Mouse (Mus musculus): Measurements from ENCODE around the gene Pax6. TPM values are rescaled to one million over a fixed set of nuclear protein-coding genes. Genes with fewer than 3 reads are reported as not detected.

The Pax6 gene
- total and polyA plus RNA-seq, 3 experiments: 37.9 to 117 (median 71.0) TPM

DNA sequence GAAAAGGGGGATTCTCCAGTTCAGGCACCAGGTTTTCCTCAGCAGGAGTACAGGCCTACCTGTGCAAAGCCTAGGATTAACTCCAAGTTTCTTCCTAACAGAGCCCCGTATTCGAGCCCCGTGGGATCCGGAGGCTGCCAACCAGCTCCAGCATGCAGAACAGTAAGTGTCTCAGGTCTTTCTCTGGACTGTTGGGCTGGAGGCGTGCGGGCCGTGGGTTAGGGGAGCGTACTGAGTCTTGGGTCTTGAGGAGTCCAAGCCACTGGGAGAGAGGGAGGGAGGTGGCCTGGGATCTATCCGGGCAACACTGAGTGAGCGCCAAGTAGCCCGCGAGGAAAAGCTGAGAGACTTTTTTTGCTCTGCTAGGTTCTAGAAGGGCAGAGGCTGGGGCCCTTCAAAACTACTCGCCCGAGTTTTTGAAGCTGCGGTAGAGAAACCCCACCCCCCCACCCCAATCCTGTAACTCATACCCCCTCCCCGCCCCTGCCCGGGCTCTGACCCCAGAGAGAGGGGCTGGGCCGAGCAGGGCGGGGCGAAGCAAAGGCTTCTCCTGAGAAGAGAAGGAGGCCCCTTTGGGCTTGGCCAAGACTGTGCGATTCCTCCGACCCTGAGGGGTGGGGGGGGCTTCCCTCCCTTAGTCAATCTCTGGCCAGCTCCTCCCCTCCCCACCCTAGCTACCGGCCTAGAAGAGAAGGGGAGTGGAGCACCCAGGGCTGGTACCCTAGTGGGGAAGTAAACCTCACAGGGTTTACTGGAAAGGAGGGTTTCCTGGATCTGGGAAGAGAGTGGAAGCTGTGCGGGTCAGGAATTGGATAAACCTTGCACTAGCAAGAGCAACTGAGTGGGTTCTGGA is 11.7 kb downstream of the Pax6 start:
- H3K36me3 ChIP-seq (replicated peaks): peaks cover 45% of the 10 kb centered on the region
- no peaks in the 10 kb centered on the region for H3K27me3 ChIP-seq (ENCODE audit: insufficient read depth, low read length)
- H3K9me3 ChIP-seq (replicated peaks): no peaks in the 10 kb centered on the region
- ATAC-seq (ENCODE audit: extremely low read depth, insufficient number of reproducible peaks, low FRiP score, poor library complexity, severe bottlenecking) (peak; percentile 24; the same call in 1 of the 2 replicates), DNase-seq (ENCODE audit: low spot score) (peak; percentile 73)
- peak overlapping the region; percentile 65; the same call in 1 of the 2 replicates for H3K4me3 ChIP-seq (ENCODE audit: low read depth, low read length)
- TF ChIP-seq CTCF (IDR thresholded peaks at IDR 0.05; ENCODE audit: low read depth, low read length) (no peak), TAL1 (conservative IDR thresholded peaks at IDR 0.05; ENCODE audit: low read depth, low read length) (no peak), GATA1 (IDR thresholded peaks at IDR 0.05; ENCODE audit: borderline replicate concordance, low read length) (no peak), GATA2 (IDR thresholded peaks at IDR 0.05; ENCODE audit: borderline replicate concordance, low read depth, low read length) (no peak), POLR2AphosphoS5 (IDR thresholded peaks at IDR 0.05; ENCODE audit: insufficient replicate concordance, low read depth, low read length) (no peak)
- peaks cover 62% of the 10 kb centered on the region for H3K4me1 ChIP-seq (ENCODE audit: insufficient read depth, low read depth, low read length)

DNA sequence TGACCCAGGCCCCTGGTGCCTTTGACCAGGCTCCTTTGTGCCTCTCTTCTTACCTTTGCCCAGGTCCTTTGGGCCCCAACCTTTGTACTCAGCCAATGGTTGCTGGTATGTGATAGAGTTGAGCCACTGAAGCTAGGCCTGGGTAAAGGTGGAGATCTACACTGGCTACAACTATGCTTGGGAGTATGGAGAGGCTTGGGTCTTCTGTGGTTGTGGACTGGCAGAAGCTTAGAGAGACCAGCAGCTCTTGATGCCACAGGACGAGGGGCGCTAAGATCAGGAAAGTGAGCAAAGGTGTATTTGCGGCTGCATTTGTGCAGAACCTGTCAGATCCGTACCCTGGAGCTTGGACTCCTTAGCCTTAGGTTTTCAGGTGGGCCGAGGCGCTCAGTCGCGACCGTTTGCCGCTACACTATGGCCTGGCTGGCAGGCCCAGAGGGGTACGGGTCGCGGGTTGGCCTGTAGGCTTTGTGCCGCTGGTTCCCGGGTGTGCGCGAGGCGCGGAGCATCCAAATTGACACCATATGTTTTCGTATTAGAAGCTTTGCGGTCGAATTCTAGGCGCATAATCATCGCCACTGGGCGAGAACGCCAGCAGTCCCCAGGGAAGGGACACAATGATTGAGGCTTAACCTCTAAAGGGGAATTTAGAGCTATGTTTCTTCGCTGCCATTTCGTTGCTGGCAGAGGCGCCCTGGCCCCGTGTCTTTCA is 12.5 kb downstream of the Pax6 start:
- H3K9me3 ChIP-seq (replicated peaks): no peaks in the 10 kb centered on the region
- ATAC-seq (ENCODE audit: extremely low read depth, insufficient number of reproducible peaks, low FRiP score, poor library complexity, severe bottlenecking) (no peak), DNase-seq (ENCODE audit: low spot score) (no peak)
- H3K36me3 ChIP-seq (replicated peaks): peaks cover 53% of the 10 kb centered on the region
- H3K4me3 ChIP-seq (ENCODE audit: low read depth, low read length): peak overlapping the region; percentile 65; the same call in 1 of the 2 replicates
- no peaks in the 10 kb centered on the region for H3K27me3 ChIP-seq (ENCODE audit: insufficient read depth, low read length)
- peaks cover 62% of the 10 kb centered on the region for H3K4me1 ChIP-seq (ENCODE audit: insufficient read depth, low read depth, low read length)
- TF ChIP-seq POLR2AphosphoS5 (IDR thresholded peaks at IDR 0.05; ENCODE audit: insufficient replicate concordance, low read depth, low read length): no peak
- TF ChIP-seq CTCF (IDR thresholded peaks at IDR 0.05; ENCODE audit: low read depth, low read length): no peak
- no peak for TF ChIP-seq GATA2 (IDR thresholded peaks at IDR 0.05; ENCODE audit: borderline replicate concordance, low read depth, low read length)
- no peak for TF ChIP-seq GATA1 (IDR thresholded peaks at IDR 0.05; ENCODE audit: borderline replicate concordance, low read length)
- no peak for TF ChIP-seq TAL1 (conservative IDR thresholded peaks at IDR 0.05; ENCODE audit: low read depth, low read length)

DNA sequence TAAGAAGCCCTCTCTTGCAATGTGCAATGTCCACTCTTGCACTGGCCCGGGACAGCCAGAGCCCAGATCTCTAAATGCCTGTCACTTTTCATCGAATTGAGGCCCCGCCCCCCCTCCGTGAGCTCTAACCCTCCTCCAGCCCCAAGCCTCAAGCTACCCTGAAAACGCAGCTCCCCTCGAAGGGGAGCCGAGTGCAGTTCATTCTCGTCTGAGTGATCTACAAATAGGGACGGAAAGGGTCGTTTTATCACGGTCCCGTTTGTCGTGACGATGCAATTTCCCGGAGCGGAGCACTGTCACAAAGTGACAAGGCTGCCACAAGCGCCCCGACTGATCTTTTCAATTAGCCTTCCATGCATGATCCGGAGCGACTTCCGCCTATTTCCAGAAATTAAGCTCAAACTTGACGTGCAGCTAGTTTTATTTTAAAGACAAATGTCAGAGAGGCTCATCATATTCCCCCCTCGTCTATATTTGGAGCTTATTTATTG is 13.4 kb downstream of the Pax6 start:
- peak overlapping the region; percentile 65; the same call in 1 of the 2 replicates for H3K4me3 ChIP-seq (ENCODE audit: low read depth, low read length)

DNA sequence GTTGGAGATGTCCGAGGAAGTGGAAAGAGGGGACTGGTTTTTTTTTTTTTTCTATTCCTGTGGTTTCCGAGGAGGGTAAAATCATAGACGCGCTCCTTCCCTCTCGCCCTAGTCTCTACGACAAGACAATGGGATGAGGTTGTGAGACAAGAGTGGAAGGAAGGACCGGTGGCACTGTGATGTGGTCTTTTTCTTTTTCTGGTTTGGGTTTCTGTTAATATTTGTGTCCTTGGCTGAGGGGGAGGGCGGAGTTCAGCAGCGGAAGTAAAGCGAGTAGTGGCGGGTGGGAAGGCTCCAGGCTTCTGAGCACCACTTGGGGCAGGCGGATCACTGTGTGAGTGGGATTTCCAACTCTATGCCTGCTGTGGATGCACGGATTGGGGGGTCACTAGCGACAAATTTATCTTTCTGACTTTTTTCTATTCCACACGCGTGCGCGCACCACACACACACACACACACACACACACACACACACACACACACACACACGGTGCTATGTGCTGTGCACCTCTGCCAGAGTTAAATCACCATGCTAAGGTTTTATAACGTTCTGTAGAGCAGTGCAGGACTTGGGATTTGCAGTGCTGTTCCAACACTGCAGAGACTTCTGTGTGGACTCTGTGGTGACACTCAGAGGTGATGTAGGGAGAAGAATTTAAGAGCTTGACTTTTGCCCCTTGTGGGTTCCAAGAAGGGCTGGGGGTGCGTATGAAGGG is 14.1 kb downstream of the Pax6 start:
- Histone ChIP-seq H3K9me3 (replicated peaks) (no peaks in the 10 kb centered on the region), H3K4me1 (ENCODE audit: insufficient read depth, low read depth, low read length) (peaks cover 69% of the 10 kb centered on the region), H3K36me3 (replicated peaks) (peaks cover 69% of the 10 kb centered on the region), H3K27me3 (ENCODE audit: insufficient read depth, low read length) (no peaks in the 10 kb centered on the region), H3K4me3 (ENCODE audit: low read depth, low read length) (peak overlapping the region; percentile 65; the same call in 1 of the 2 replicates)
- peak; percentile 73 for DNase-seq (ENCODE audit: low spot score)
- peak; percentile 26; the same call in 1 of the 2 replicates for ATAC-seq (ENCODE audit: extremely low read depth, insufficient number of reproducible peaks, low FRiP score, poor library complexity, severe bottlenecking)
- TF ChIP-seq GATA1 (IDR thresholded peaks at IDR 0.05; ENCODE audit: borderline replicate concordance, low read length): no peak
- TF ChIP-seq CTCF (IDR thresholded peaks at IDR 0.05; ENCODE audit: low read depth, low read length): no peak
- no peak for TF ChIP-seq TAL1 (conservative IDR thresholded peaks at IDR 0.05; ENCODE audit: low read depth, low read length)
- no peak for TF ChIP-seq POLR2AphosphoS5 (IDR thresholded peaks at IDR 0.05; ENCODE audit: insufficient replicate concordance, low read depth, low read length)
- TF ChIP-seq GATA2 (IDR thresholded peaks at IDR 0.05; ENCODE audit: borderline replicate concordance, low read depth, low read length): no peak

More for the DNA sequence above, 13.4 kb downstream of the Pax6 start:
- DNase-seq (ENCODE audit: low spot score): peak; percentile 54
- peak; percentile 41 for ATAC-seq (ENCODE audit: extremely low read depth, insufficient number of reproducible peaks, low FRiP score, poor library complexity, severe bottlenecking)
- H3K9me3 ChIP-seq (replicated peaks): no peaks in the 10 kb centered on the region
- H3K27me3 ChIP-seq (ENCODE audit: insufficient read depth, low read length): no peaks in the 10 kb centered on the region
- H3K4me1 ChIP-seq (ENCODE audit: insufficient read depth, low read depth, low read length): peaks cover 65% of the 10 kb centered on the region
- H3K36me3 ChIP-seq (replicated peaks): peaks cover 62% of the 10 kb centered on the region
- TF ChIP-seq CTCF (IDR thresholded peaks at IDR 0.05; ENCODE audit: low read depth, low read length) (no peak), GATA1 (IDR thresholded peaks at IDR 0.05; ENCODE audit: borderline replicate concordance, low read length) (no peak), POLR2AphosphoS5 (IDR thresholded peaks at IDR 0.05; ENCODE audit: insufficient replicate concordance, low read depth, low read length) (no peak), GATA2 (IDR thresholded peaks at IDR 0.05; ENCODE audit: borderline replicate concordance, low read depth, low read length) (no peak), TAL1 (conservative IDR thresholded peaks at IDR 0.05; ENCODE audit: low read depth, low read length) (no peak)

DNA sequence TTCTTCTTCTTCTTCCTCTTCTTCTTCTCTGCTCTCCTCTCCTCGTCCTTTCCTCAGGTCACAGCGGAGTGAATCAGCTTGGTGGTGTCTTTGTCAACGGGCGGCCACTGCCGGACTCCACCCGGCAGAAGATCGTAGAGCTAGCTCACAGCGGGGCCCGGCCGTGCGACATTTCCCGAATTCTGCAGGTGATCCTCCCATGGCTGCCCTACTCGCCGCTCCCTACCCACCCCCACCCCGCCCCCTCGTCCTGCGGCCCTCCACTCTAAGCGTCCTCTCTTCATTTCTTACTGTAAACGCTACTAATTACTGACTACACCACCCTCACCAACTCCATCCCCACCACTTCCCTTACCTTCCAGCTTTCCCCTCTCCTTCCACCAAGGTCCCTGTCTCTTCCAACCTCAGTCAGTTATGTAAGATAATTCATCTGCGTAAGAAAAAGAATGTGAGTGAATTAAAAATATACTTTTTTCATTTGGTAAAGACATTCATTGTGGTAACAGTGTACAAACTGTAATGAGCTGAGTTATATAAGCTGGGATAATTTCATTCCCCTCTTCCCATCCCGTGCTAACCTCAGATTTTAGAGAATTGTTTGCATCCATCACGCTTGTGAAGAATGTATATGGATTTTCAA is 15.2 kb downstream of the Pax6 start:
- Histone ChIP-seq H3K4me1 (ENCODE audit: insufficient read depth, low read depth, low read length) (peaks cover 75% of the 10 kb centered on the region), H3K9me3 (replicated peaks) (no peaks in the 10 kb centered on the region), H3K36me3 (replicated peaks) (peaks cover 79% of the 10 kb centered on the region), H3K4me3 (ENCODE audit: low read depth, low read length) (peak overlapping the region; percentile 57; the same call in 1 of the 2 replicates), H3K27me3 (ENCODE audit: insufficient read depth, low read length) (no peaks in the 10 kb centered on the region)
- TF ChIP-seq POLR2AphosphoS5 (IDR thresholded peaks at IDR 0.05; ENCODE audit: insufficient replicate concordance, low read depth, low read length): no peak
- no peak for TF ChIP-seq CTCF (IDR thresholded peaks at IDR 0.05; ENCODE audit: low read depth, low read length)
- TF ChIP-seq GATA2 (IDR thresholded peaks at IDR 0.05; ENCODE audit: borderline replicate concordance, low read depth, low read length): no peak
- no peak for TF ChIP-seq GATA1 (IDR thresholded peaks at IDR 0.05; ENCODE audit: borderline replicate concordance, low read length)
- TF ChIP-seq TAL1 (conservative IDR thresholded peaks at IDR 0.05; ENCODE audit: low read depth, low read length): no peak
- DNase-seq (ENCODE audit: low spot score) (no peak), ATAC-seq (ENCODE audit: extremely low read depth, insufficient number of reproducible peaks, low FRiP score, poor library complexity, severe bottlenecking) (no peak)

Data from G1E (cell line).